Mouse (Mus musculus) olfactory bulb, adult 2 months (tissue): ENCODE data around the gene Rab12.

Experiments used
- CTCF ChIP-seq: fragments of 200-500 bp; IDR thresholded peaks from 2 replicates; pipeline ENCODE4 v1.5.1; 2012; ENCODE audit warnings: low read depth, mild to moderate bottlenecking, low read length, moderate library complexity; ENCODE audit not compliant: insufficient read depth
- POLR2A ChIP-seq: fragments of 200-500 bp; IDR thresholded peaks from 2 replicates; pipeline ENCODE4 v1.6.1; 2012; ENCODE audit warnings: mild to moderate bottlenecking, low read depth, low read length, moderate library complexity; ENCODE audit not compliant: insufficient read depth

DNA sequence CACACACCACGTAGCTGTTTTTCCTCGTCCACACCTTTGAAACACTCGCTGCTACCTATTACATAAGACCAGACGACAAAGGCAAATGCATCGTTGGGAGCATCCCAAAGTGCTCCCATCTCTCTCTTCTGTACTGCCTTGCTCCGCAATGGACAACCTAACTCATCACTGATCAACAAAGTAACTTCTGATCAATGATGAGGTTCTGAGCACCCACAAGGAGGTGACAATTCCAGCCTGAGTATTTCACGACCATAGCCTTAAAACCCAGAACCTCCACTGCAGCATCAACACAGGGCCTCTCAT is 72.6 kb downstream of the Rab12 start:
- TF ChIP-seq CTCF = no peak
- no peak for TF ChIP-seq POLR2A
